Mouse (Mus musculus) thymus, postnatal 25 days (tissue): Measurements from ENCODE around the gene Plcb1.

Experiments
- DNase-seq: peaks from one replicate; pipeline ENCODE4 v3.0.0; 2022

Gene Plcb1

DNA sequence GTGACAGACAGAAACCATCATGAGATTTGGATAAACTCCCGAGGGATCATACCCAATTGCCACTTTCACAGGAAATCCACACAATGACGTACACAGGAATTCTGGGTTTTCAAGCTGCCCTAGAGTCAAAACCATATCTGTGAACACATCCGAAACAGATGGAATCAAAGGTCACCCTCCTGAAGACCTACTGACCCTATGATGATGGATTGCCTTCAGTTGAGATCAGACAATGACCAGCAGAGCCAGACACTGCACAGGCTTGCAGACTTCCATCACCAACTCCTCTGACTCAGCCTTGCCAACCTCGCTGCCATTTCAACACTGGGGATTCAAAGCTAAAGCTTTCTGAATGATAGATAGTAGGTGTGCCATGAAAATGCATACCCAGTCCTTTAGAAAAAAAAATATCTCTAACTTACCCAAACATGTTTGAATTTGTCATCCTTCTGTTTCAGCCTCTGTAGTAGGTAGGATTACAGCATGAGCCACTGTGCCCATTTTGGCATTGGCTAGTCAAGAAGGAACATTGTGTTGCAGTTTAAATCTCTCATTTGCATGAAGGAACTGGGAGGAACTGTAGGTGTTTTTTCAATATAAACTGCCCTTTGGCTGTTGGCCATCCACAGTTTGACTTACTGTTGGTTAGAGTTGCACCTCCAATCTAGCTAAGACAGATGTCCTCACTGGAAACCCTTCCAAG lies 429.0 kb downstream of the Plcb1 start:
- no peak for DNase-seq

DNA sequence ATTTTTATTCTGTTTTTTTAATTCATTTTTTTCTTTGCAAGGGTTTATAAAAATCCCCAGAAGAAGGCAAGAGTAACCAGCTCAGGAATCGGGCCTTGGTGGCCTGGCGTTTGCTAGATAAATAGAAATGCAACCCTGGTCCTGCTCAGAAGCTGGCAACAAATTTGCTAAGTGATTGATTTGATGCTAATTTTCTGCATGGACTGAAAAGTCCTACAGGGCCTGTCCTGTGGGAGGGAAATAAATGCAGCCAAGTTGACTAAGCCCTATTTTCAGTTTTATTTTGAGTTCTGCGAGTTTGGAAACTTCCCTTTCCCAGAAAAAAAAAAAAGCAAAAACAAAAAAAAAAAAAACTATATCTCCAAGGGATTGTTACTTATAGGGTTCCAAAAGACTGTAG lies 433.5 kb downstream of the Plcb1 start:
- no peak for DNase-seq

DNA sequence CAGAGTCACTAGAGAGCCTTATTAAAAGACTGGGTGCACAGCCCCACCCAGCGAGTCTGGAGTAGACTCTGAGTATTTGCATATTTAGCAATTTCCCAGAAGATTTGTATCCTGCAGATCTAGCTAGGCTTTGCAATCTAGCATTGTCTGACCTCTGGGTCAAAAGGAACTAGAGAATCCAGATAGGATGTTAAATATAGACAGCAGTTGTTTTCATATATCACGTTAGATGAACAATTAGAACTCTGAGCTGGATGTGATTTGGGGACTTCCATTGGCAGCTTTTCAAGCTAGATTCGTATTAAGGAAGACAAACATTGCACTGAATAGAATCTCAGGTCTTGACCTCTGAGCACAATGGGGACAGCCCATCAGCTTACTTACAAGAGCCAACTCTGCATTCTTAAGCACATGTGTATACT lies 439.7 kb downstream of the Plcb1 start:
- no peak for DNase-seq

DNA sequence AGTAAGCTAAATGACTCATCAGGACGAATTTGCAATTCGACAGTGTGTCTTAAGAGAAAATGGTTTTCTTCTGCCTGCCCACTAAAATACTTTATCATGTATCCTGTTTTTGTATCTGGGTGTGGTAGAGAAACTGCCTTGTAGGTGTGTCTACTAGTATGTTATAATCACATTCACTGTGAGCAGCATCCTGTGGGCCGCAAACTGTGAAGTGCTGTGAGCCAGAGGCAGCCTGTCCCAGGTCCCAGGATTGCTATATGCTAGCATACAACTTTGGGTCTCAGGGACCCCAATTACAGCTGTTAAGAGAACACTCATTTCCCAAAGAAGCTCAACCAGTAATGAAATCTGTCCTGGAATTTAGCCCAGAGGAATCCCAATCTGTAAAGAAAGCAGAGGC lies 444.4 kb downstream of the Plcb1 start:
- no peak for DNase-seq

DNA sequence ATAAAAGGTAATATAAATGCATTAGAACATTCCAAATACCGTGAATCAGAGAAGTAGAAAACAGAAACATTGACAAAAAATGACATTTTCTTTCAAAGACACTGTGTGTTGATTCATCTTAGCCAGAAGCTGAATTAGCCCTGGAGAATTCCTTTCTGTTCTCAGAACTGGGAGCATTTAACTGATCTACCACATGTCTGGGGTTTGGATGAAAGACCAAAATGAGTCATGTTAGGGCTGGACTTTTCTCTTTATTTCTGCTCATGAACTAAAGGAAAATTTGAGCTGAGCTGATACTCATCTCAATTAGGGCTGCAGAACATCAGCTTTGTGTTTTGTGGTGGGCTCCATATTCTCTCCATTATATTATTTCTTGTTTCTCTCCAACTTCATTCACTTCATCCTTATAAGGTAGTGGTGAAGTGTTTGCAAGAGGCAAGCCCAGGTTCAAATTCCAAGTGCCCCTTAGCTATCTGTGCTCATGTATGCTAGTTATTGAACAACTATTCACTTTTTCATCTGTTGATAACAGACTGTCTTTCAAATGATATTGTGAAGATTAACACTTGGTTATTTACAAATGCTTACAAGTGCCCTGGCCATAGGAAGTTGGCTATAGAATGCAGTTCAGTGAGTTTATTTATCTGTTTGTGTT lies 456.9 kb downstream of the Plcb1 start:
- no peak for DNase-seq

DNA sequence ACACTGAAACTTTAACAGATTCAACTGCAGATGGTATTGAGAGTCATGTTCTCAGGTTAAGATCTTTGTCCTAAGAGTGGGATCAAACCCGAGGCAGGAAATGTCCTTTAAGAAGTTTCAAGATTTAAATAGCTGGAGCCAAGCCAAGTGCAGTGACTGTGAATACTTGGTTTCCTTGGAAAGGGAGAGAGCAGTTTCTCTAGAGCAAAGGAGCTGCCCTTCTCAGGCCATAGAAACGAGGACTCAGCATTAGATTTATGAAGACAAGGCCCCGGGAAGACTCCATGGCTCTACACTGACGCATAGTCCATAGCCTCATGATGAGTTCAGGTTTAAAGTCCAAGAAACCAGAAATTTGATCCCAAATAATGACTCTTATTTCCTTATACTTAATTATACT lies 457.9 kb downstream of the Plcb1 start:
- DNase-seq: no peak

DNA sequence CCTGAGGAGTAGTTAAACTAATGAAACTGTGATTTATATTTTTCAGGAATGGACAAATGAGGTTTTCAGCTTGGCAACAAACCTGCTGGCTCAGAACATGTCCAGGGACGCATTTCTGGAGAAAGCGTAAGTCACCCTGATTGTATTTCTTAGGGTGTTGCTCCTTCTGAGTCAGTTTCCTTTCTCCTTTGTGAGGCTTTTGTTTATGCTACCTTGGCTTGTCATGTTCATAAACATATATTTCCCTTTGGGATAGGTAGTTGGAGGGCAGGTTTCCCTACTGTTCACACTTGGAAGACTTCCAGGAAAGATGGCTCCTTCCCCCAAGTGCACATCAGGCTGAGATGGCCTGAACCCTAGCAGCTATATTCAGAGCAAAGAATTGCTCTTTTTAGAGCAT lies 464.1 kb downstream of the Plcb1 start:
- no peak for DNase-seq

DNA sequence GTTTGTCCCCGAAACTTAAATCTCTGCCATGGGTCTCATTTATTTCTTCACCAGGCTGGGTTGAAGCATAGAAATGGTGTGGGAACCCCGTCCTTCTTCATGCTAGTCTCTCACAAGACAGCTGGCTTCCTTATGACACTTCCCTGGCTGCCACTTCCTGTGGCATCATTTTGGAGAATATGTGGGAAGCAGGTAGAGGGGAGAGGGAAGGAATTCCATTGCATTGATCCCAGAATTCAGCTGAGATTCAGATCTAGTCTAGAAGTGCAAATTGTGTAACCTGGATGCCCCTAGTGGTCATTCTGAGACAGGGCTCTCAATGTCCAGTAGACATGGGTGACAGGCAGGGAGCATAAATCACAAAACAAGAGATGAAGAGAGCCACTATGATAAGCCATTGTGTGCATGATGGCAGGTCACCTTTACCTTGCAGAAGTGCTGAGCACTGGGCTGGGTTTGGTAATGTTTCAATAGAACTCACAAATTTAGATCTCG lies 466.0 kb downstream of the Plcb1 start:
- DNase-seq: no peak

DNA sequence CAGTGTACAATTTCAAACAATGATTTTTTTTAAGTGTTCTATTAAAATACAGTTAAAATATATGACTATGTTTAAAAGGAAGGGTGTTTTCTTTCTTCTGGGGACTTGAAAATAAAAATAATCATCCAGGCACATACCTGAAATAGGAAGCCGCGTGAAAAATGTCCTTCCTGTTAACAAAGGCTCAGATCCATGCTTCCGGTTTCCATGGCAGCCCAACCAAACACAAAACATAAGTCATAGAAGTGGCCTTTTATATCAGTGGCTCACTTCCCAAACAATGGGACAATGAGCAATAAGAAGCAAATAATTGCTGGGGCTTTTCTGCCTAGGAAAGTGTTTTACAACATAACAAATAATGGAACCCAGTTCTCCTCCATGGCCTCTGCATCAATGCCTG lies 473.3 kb downstream of the Plcb1 start:
- DNase-seq: no peak

DNA sequence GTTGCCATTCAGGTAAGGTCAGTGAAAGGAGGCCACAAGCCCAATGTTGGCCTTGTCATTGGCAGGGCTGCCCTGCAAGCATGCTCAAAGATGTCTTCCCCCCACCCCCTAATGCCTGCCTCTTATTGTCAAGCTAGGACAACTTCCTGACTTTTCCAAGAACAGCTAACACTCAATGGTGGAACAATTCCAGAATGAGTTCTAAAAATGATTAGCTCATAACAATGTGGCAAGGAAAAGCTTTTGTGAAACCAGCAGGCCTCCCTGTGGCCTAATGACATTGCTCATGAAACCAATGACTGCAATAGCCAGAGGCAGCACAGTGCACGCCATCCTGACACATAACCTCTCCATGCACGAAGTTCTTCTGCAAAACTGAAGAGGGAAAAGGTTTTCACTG lies 478.1 kb downstream of the Plcb1 start:
- no peak for DNase-seq

DNA sequence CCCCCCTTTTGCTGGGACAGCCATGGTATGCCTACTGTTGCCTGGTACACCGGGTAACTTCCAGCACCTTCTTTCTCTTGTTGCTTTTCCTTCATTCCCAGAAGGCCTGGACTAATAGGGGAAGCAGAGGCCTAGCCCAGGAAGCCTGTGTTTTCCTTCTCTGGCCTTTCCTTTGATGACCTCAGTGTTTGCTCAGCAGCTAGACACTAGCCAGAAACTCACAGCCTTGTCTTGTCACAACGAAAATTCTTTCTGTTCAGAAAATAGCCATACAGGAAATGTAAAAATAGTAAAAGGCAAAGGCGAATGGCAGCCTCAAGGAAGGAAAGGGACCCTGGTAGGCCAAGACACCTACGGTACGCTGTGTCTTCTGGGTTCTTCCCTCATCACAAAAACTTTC lies 489.1 kb downstream of the Plcb1 start:
- no peak for DNase-seq

DNA sequence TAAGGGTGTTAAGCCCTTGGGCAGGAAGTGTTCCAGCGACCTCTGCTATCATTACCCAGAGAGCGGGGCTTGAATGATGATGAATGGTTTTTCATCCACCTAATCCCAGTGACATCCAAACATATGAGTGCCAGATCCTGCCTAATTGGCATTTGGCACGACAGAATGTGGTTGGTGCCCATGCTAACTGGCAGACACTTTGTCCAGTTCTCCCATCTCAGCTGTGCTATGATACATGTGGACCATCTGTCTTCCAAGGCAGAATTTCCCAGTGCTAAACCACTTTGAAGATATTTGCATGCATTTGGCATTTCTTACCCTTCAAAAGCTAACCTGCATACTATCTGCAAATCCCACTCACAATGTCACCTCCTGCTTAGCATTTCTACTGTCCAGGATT lies 492.6 kb downstream of the Plcb1 start:
- no peak for DNase-seq

DNA sequence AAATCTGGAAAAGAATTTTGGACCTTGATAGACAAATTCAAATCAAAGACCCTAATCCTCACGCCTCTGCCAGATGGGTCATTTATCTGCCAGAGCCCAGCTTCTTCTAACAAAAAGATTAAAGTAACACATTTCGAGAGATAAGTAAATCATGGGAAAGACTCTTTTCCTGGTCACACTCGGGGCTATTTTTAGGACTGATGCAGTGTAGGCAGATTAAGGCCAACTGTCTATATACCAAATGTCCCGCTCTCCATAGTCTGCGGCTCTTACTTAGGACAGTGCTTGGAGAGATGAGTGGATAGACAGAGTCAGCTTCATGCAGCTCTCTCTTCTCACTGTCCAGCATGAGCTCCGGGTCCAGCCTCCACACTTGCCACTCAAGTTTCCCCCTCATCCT lies 493.2 kb downstream of the Plcb1 start:
- no peak for DNase-seq

DNA sequence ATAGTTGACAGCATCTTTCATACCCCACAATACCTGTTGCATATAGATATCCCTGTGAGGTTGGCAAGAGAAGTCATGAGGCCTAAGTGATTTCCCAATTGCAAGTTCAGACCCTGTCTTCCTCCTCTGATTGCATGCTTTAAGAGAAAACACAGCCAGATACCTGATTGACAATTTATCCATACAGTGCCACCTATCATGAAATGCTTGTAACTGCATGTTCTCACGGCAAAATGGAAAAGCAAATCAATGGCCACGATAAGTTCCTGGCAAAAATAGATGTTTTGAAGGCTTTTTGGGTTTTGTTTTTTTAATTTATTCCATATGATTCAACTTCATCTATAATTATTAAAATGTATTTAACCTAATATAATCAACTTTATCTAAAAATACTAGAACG lies 497.9 kb downstream of the Plcb1 start:
- no peak for DNase-seq

DNA sequence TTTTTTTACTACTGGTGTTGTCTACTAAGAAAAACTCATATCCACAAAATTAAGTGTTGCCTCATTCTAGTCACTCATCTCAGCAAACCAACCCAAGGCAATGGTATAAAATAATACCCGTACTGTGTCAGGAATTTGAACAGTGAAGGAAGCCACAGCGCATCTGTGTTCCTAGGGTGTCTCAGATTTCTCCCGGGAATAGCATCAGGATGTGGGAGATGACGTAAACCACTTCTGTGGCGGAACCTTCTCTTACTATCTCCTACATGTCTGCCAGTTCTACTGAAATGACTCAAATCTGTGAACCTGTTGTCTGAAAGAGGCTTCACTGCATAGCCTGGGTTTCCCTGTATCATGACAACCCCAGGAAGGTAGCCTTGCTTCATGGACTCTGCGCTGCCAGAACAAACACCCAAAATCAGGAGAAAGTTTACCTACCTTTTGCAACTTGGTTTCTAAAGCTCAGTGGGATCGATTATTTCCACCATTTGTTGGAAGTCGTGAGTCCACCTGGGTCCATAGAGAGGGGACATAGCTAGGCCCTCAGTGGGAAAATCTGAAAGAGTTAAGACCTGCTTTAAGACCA lies 510.4 kb downstream of the Plcb1 start:
- no peak for DNase-seq

DNA sequence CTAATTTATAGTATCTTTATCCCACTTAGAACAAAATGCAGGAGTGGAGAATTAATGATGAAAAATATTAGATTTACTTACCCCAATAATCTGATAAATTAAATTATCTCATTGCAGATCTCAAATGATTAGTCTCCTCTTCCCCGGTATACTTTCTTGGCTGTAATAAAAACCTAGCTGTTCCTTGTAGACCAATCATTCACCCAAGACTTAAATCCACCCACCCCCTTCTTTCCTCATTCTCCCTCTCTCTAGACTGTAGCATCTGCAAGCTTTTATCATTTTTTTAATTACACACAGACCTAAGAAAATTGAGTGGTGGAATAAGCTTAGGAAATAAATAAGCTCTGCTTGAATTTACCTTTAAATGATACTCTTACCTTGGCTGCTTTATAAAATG lies 514.6 kb downstream of the Plcb1 start:
- DNase-seq: no peak

DNA sequence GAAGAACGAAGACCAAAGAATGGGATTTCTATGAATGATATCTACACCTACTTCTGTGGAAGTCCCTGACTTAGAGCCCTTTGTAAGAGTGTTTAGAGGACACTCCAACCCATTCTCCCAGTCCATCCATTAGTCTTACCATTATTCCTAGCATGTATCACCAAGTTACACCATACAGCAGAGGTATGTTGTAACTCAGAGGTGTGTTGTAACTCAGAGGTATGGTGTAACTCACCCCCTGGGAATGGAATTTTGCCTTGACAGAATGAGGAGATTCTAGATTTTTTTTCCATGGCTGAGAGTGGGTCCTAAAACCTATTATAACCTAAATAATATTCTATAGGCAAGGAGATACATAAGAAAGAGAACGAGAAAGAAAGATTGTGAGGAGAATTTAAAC lies 516.6 kb downstream of the Plcb1 start:
- no peak for DNase-seq

DNA sequence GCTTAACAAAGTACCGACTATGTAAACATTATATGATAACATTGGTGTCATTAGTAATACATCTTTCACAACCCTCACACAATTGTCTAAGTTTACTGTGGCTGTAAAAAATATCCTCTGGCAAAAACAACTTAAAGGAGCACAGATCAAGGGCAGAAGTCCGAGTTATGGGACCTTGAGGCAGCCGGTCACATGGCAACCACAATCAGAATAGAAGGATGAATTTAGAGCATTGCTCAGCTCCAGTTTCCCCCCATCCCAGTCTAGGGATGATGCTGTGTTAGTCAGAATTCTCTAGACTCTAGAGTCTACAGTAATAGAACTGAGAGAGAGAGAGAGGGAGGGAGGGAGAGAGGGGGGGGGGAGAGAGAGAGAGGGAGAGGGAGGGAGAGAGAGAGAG lies 519.3 kb downstream of the Plcb1 start:
- DNase-seq: no peak

DNA sequence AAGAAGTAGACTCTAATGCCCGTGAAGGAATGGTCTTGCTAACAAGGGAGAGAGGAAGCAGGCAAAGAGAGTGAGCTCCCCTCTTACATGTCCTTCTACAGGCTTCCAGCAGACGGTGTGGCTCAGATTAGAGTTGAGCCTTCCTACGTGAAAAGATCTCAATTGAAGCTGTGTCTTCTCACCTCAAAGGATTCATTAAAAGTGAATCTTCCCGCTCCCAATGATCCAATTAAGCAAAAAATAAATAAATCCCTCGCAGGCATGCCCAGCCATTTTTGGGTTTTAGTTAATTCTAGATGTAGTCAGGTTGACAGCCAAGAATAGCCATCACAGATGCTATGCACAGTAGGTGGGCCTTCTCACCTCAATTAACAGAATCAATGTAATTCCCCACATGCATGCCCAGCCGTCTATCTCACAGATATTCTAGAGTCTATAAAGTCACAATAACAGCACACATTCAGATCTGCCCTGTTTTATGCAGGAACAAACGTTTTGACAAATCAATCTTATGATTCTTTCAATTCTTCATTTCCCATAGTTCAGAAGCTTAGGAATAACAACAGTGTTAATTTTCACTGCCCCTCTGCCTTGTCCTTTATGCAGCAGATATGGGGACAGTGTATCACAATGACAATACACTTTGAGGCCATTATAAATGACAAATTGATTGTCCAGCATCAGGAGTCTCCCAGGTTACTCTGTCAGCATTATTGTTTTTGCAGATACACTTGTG lies 520.0 kb downstream of the Plcb1 start:
- DNase-seq: no peak

DNA sequence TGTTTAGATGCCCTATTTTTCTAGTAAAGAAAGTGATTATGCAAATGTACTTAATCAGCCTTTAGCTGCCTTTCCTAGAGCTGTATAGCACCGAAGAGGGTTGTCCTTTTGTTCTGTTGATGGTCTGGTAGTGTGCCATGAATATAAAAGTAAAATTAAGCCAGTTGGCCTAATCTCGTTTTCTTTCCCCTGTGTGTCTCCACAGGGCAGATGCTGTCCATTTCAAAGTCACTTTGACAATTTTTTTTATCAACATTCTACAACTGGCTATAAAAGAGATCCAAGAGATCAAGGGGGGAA lies 520.6 kb downstream of the Plcb1 start:
- DNase-seq: no peak

DNA sequence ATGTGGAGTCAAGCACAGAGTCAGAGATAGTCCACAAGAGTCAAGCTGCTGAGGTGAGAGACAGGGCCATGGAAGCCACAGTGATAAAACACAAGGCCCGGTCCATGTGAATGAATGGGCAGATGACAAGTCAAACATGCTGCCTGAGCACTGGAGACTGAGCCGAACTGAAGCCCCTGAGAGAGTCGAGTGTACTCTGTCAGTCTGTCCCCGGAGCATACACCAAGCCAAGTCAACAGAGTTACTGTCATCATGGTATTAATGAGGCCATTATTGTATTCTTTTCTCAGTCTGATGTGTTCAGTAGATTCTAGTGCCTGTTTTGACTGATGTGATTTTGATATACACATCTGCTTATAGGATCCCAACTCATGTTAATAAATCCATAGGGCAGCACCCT lies 521.9 kb downstream of the Plcb1 start:
- DNase-seq: no peak

DNA sequence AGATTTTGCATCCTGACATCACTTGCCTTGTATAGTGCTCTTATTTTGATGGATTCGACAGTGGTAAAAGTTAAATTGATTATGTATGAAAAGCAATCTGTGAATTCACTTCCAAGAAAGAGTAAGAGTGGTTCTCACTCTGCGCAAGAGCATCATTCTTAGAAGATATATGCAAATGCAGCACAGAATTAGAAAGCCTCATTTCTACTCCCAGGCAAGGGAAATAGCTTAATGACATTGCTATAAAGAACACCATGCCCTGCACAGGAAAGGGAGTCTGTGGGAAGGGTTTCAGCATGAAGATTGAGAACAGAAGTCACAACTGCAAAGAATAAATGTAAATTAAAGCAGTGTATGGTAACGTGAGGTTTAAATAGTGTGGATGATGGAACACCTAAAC lies 530.1 kb downstream of the Plcb1 start:
- no peak for DNase-seq

DNA sequence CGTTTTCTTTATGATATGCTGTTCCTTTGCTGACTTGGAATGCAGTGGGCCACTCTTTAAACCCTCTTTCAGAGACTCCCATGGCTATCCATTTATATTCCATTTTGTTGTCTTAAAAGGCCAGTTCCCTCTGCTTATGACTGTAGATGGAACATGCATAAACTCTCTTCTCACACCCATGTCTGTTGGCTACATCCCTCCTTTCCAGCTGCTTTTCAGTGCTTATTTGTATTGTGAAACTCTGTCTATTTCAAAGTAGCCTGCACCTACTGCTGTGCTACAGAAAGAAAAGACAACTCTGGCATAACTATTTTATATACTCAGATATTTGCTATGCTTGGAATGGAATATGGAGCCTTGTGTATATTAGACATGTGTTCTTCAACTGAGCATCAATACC lies 532.3 kb downstream of the Plcb1 start:
- no peak for DNase-seq
